Mouse (Mus musculus) small intestine, adult 2 months (tissue): ENCODE data around the gene Trim60.

Experiments
- CTCF ChIP-seq: fragments of 200-500 bp; IDR thresholded peaks from 2 replicates; pipeline ENCODE4 v1.5.1; 2012; ENCODE audit warnings: low read depth, mild to moderate bottlenecking, control low read depth, inconsistent platforms, low read length, moderate library complexity, mixed read lengths; ENCODE audit not compliant: insufficient replicate concordance, insufficient read length; ENCODE audit errors: extremely low read depth
- POLR2A ChIP-seq: fragments of 200-500 bp; IDR thresholded peaks from 2 replicates; pipeline ENCODE4 v1.6.1; 2012; ENCODE audit warnings: low read depth, mild to moderate bottlenecking, control low read depth, inconsistent platforms, low read length, moderate library complexity

DNA sequence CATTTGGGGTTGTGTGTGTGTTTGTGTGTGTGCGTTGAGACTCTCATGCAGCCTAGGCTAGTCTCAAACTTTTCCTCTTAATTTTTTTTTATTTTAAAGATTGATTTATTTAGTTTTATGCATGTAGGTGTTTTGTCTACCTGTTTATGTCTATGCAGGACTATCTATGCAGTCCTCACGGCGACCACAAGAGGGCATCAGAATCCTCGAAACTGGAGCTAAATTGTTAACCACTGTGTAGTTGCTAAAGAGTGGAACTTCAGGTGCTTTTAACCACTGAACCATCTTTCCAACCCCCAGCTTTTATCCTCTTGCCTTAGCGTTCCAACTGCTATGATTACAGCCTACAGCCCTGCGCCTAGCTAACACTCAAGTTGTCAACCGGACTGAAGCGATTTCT is 4.1 kb upstream of the Trim60 start:
- TF ChIP-seq POLR2A, result no peak
- TF ChIP-seq CTCF, result no peak
